Mouse (Mus musculus): ENCODE measurements around the gene Hist1h4c. TPM values are rescaled to one million over a fixed set of nuclear protein-coding genes. Genes with fewer than 3 reads are reported as not detected.

Hist1h4c gene
- polyA plus RNA-seq, 1 experiment from 2014 or later = 2.9 TPM

GRCm38 (mm10) chr13:23698996-23699395, 742 bp upstream of the Hist1h4c start:
- Histone ChIP-seq H3K9ac (ENCODE audit: low read depth, low read length) (no peak overlapping the region), H3K9me3 (ENCODE audit: control insufficient read depth) (no peaks in the 10 kb centered on the region), H3K4me2 (replicated peaks; ENCODE audit: low read depth) (no peak overlapping the region), H3K4me1 (replicated peaks; ENCODE audit: control insufficient read depth, insufficient read depth, low read length) (no peaks in the 10 kb centered on the region), H3K36me3 (ENCODE audit: control insufficient read depth, insufficient read depth) (no peaks in the 10 kb centered on the region), H3K27ac (ENCODE audit: low read depth, low read length) (peak overlapping the region; percentile 16; the same call in 1 of the 2 replicates), H3K27me3 (replicated peaks; ENCODE audit: control insufficient read depth, insufficient read depth, low read length) (no peaks in the 10 kb centered on the region), H3K4me3 (ENCODE audit: low read depth, low read length) (no peak overlapping the region)
- 68% methylated on average over 6 of the region's 6 CpGs for WGBS
- ATAC-seq = no peak
- TF ChIP-seq CTCF (IDR thresholded peaks at IDR 0.05; ENCODE audit: low read depth) = no peak

- Histone ChIP-seq H3K4me2 (replicated peaks; ENCODE audit: low read depth) (peak overlapping the region; percentile 60), H3K4me1 (replicated peaks; ENCODE audit: control insufficient read depth, insufficient read depth, low read length) (no peaks in the 10 kb centered on the region), H3K36me3 (ENCODE audit: control insufficient read depth, insufficient read depth) (no peaks in the 10 kb centered on the region), H3K4me3 (ENCODE audit: low read depth, low read length) (peak overlapping the region; percentile 29), H3K27me3 (replicated peaks; ENCODE audit: control insufficient read depth, insufficient read depth, low read length) (no peaks in the 10 kb centered on the region), H3K9ac (ENCODE audit: low read depth, low read length) (peak overlapping the region; percentile 37), H3K27ac (ENCODE audit: low read depth, low read length) (peak overlapping the region; percentile 24), H3K9me3 (ENCODE audit: control insufficient read depth) (no peaks in the 10 kb centered on the region)
- WGBS = under 1% methylated on average over 22 of the region's 32 CpGs
- TF ChIP-seq CTCF (IDR thresholded peaks at IDR 0.05; ENCODE audit: low read depth) = peak; percentile 88
- ATAC-seq = peak; percentile 71
These were observed 559 bp downstream of the Hist1h4c start for GRCm38 (mm10) chr13:23697491-23698299.

DNA sequence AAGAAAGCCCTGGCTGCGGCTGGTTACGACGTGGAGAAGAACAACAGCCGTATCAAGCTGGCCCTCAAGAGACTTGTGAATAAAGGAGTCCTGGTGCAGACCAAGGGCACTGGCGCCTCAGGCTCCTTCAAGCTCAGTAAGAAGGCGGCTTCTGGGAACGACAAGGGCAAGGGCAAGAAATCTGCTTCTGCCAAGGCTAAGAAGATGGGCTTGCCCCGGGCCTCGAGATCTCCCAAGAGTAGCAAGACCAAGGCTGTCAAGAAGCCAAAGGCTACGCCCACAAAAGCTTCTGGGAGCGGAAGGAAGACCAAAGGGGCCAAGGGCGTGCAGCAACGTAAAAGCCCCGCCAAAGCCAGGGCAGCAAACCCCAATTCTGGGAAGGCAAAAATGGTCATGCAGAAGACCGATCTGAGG, 2.2 kb downstream of the Hist1h4c start:
- Histone ChIP-seq H3K27ac (ENCODE audit: low read depth, low read length) (no peak overlapping the region), H3K9ac (ENCODE audit: low read depth, low read length) (no peak overlapping the region), H3K27me3 (replicated peaks; ENCODE audit: control insufficient read depth, insufficient read depth, low read length) (no peaks in the 10 kb centered on the region), H3K4me1 (replicated peaks; ENCODE audit: control insufficient read depth, insufficient read depth, low read length) (no peaks in the 10 kb centered on the region), H3K9me3 (ENCODE audit: control insufficient read depth) (no peaks in the 10 kb centered on the region), H3K4me3 (ENCODE audit: low read depth, low read length) (no peak overlapping the region), H3K4me2 (replicated peaks; ENCODE audit: low read depth) (no peak overlapping the region), H3K36me3 (ENCODE audit: control insufficient read depth, insufficient read depth) (no peaks in the 10 kb centered on the region)
- no peak for ATAC-seq
- TF ChIP-seq CTCF (IDR thresholded peaks at IDR 0.05; ENCODE audit: low read depth) = no peak
- WGBS = 76% methylated on average over 15 of the region's 15 CpGs

GRCm38 (mm10) chr13:23695514-23695913, 2.7 kb downstream of the Hist1h4c start, which contains the start of gene Hist1h1t:
Gene Hist1h1t (plus strand): TSS chr13:23695814.
- Histone ChIP-seq H3K4me1 (replicated peaks; ENCODE audit: control insufficient read depth, insufficient read depth, low read length) (no peaks in the 10 kb centered on the region), H3K36me3 (ENCODE audit: control insufficient read depth, insufficient read depth) (no peaks in the 10 kb centered on the region), H3K4me3 (ENCODE audit: low read depth, low read length) (no peak within 1 kb of the TSS), H3K4me2 (replicated peaks; ENCODE audit: low read depth) (no peak within 1 kb of the TSS), H3K9ac (ENCODE audit: low read depth, low read length) (no peak within 1 kb of the TSS), H3K9me3 (ENCODE audit: control insufficient read depth) (no peaks in the 10 kb centered on the region), H3K27me3 (replicated peaks; ENCODE audit: control insufficient read depth, insufficient read depth, low read length) (no peaks in the 10 kb centered on the region), H3K27ac (ENCODE audit: low read depth, low read length) (no peak within 1 kb of the TSS)
- TF ChIP-seq CTCF (IDR thresholded peaks at IDR 0.05; ENCODE audit: low read depth) = no peak
- ATAC-seq = no peak
- WGBS = 60% methylated on average over 12 of the region's 13 CpGs

DNA sequence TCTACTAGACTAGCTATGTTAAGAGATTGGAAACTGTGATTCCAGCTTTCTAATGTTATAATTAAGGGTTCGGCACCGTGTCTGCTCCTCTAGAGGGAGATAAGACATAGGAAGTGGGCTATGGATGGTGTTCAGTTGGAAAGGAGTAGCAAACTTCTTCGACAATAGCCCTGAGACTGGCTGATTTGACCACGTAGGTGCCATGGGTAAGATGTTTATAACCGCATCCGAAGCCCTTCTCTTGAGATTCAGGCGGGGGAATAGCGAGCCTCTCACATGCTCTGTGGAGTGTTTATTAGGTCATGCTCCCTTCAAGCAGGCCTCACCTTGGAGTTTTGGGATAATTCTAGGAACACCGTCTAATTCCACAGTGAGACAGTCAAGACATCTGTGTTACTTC, 3.3 kb downstream of the Hist1h4c start:
- no peak for TF ChIP-seq CTCF (IDR thresholded peaks at IDR 0.05; ENCODE audit: low read depth)
- Histone ChIP-seq H3K4me3 (ENCODE audit: low read depth, low read length) (no peak overlapping the region), H3K4me2 (replicated peaks; ENCODE audit: low read depth) (no peak overlapping the region), H3K27ac (ENCODE audit: low read depth, low read length) (no peak overlapping the region), H3K9ac (ENCODE audit: low read depth, low read length) (no peak overlapping the region), H3K36me3 (ENCODE audit: control insufficient read depth, insufficient read depth) (no peaks in the 10 kb centered on the region), H3K27me3 (replicated peaks; ENCODE audit: control insufficient read depth, insufficient read depth, low read length) (no peaks in the 10 kb centered on the region), H3K9me3 (ENCODE audit: control insufficient read depth) (no peaks in the 10 kb centered on the region), H3K4me1 (replicated peaks; ENCODE audit: control insufficient read depth, insufficient read depth, low read length) (no peaks in the 10 kb centered on the region)
- ATAC-seq = no peak
- whole genome bisulfite sequencing = 96% methylated on average over 9 of the region's 9 CpGs

DNA sequence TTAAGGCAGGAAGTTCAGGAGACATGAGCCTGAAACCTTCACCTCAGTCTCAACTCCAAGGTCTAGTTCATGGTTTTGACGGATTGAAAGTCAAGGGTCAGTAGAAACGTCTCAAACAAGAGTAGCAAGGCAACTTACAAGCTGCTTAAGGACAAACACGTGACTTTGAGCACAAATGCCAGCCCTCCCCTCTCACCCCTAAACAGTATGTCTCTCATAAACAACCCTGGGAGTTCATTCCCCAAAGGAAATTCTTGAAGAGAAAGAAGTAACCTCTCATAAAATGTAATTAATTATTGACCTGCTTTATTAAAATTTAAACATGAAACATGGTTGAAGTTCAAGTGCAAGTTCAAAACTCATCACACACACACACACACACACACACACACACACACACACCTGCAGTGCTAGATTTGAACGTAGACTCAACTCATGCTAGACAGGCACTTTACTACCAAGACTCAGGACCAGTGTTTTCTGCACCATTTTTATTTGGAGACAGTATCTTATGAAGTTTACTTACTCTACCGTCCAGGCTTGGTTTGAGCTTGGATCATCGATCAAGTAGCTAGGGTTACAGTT, 4.3 kb downstream of the Hist1h4c start:
- no peak for TF ChIP-seq CTCF (IDR thresholded peaks at IDR 0.05; ENCODE audit: low read depth)
- H3K4me2 ChIP-seq (replicated peaks; ENCODE audit: low read depth) = no peak overlapping the region
- ATAC-seq = no peak
- no peaks in the 10 kb centered on the region for H3K27me3 ChIP-seq (replicated peaks; ENCODE audit: control insufficient read depth, insufficient read depth, low read length)
- H3K36me3 ChIP-seq (ENCODE audit: control insufficient read depth, insufficient read depth) = no peaks in the 10 kb centered on the region
- no peak overlapping the region for H3K4me3 ChIP-seq (ENCODE audit: low read depth, low read length)
- no peaks in the 10 kb centered on the region for H3K9me3 ChIP-seq (ENCODE audit: control insufficient read depth)
- H3K4me1 ChIP-seq (replicated peaks; ENCODE audit: control insufficient read depth, insufficient read depth, low read length) = no peaks in the 10 kb centered on the region
- H3K27ac ChIP-seq (ENCODE audit: low read depth, low read length) = no peak overlapping the region
- 59% methylated on average over 6 of the region's 6 CpGs for WGBS
- H3K9ac ChIP-seq (ENCODE audit: low read depth, low read length) = no peak overlapping the region

Measured in intestine, postnatal 0 days (tissue).